Mouse (Mus musculus): ENCODE results near the gene Gp5.

DNA sequence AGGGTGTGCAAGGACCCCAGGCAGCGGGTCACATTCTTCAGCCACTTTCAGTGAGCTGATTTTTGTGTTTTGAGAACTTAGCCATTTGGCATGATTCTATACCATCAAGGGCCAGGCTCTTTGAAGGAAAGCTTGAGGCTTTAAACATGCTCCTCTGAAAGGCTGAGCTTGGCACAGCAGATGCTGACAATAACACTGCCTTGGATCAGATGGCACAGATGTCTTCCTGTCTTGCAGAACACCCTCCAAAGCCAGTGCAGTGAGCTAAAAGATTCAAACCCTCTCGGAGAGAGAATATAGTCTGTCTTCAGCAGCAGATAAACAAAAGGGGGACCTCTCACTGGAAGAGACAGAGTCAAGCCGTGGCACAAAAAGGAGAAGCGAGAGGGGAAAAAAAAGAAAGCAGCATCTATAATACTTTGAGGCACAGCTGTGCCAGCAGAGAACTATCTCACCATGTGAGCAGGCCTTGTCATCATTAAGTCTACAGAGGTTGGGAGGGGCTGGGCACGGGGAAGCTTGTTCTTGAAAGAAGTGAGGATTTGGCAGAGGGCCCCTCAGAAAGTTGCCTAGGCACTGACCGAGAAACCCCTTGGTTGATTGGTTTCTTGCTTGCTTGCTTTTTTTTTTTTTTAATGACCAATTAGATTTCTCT is 38.5 kb downstream of the Gp5 start:
- no peak for TF ChIP-seq POLR2A (IDR thresholded peaks at IDR 0.05; ENCODE audit: insufficient read length, low read depth)
- TF ChIP-seq E2F4 (IDR thresholded peaks at IDR 0.05; ENCODE audit: insufficient read depth): no peak
- TF ChIP-seq MAX (IDR thresholded peaks at IDR 0.05; ENCODE audit: low read depth): no peak
- no peak for TF ChIP-seq USF1 (IDR thresholded peaks at IDR 0.05; ENCODE audit: low read depth)
- TF ChIP-seq MYOG (IDR thresholded peaks at IDR 0.05; ENCODE audit: control insufficient read depth in 1 of 3, insufficient read depth in 1 of 3, insufficient read length in 2 of 3, low read depth in 2 of 3): no peak
- TF ChIP-seq CEBPB (IDR thresholded peaks at IDR 0.05; ENCODE audit: insufficient read depth, poor library complexity, severe bottlenecking): no peak
- TF ChIP-seq MYOD1 (IDR thresholded peaks at IDR 0.05; ENCODE audit: control insufficient read depth in 1 of 3, insufficient read length in 2 of 3, low read depth in 2 of 3): no peak
- no peak for TF ChIP-seq TCF12 (IDR thresholded peaks at IDR 0.05; ENCODE audit: insufficient read depth, poor library complexity, severe bottlenecking)
- TF ChIP-seq SRF (IDR thresholded peaks at IDR 0.05; ENCODE audit: control insufficient read depth, insufficient read length, low read depth): no peak
- no peak for TF ChIP-seq POLR2AphosphoS2 (IDR thresholded peaks at IDR 0.05; ENCODE audit: insufficient read length, low read depth)
- TF ChIP-seq REST (IDR thresholded peaks at IDR 0.05; ENCODE audit: insufficient read depth, insufficient read length): no peak
